Mouse (Mus musculus): ENCODE results near the gene Kmt2e.
A peak's percentile ranks its signal among the peaks of the same experiment; 100 is the strongest.

Gene Kmt2e

GRCm38 (mm10) chr5:23433720-23434597 is at the start of gene Kmt2e:
Kmt2e (plus strand) TSS chr5:23434441.
- DNase-seq (ENCODE audit: low read depth, low spot score) = peak; percentile 86

- DNase-seq (ENCODE audit: low read depth, low spot score) = no peak
Measured at GRCm38 (mm10) chr5:23385136-23385535, 49.1 kb upstream of the Kmt2e start.

DNA sequence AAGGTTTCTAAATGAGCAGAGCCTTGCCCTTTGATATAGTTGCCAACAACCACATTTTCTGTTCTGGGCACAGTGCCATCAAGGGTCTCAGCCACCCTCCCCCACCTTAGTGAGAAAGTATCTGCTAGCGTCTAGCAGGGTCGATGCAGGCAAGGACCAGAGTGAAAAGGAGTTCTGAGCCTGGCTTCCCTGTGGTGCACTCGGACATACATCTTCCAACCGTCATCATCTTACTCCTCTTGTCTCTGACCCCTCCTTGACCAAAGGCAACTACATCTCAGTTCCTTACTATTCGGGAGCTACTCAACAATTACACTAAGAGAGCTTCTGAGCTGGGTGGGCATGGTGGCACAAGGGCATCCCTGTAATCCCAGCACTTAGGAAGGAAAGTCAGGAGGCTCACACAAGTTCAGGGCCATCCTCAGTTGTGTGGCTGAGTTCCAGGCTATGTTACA is 48.5 kb upstream of the Kmt2e start:
- no peak for DNase-seq (ENCODE audit: low read depth, low spot score)

GRCm38 (mm10) chr5:23386562-23387312 is 47.5 kb upstream of the Kmt2e start:
- DNase-seq (ENCODE audit: low read depth, low spot score) = peak; percentile 89

GRCm38 (mm10) chr5:23387313-23387666 is 47.0 kb upstream of the Kmt2e start:
- DNase-seq (ENCODE audit: low read depth, low spot score) = no peak

DNA sequence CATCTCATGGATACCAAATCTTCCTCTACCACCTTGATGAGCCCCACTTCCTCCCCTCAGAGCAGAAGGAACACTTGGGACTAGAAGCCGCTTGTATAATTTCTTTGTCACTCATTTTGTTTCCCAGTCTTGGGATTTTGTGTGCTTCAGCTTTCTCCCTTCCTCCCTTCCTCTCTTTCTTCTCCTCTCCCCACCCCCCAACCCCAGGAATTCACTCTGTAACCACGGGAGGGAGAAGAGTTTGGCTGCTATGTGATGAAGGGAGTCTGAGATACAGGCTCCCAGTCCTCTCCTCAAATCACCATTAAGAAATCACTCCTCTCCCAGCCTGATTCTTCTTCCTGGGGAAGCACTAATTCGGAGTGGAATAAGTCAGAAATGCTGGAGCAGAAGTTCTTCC is 46.1 kb upstream of the Kmt2e start:
- no peak for DNase-seq (ENCODE audit: low read depth, low spot score)

DNA sequence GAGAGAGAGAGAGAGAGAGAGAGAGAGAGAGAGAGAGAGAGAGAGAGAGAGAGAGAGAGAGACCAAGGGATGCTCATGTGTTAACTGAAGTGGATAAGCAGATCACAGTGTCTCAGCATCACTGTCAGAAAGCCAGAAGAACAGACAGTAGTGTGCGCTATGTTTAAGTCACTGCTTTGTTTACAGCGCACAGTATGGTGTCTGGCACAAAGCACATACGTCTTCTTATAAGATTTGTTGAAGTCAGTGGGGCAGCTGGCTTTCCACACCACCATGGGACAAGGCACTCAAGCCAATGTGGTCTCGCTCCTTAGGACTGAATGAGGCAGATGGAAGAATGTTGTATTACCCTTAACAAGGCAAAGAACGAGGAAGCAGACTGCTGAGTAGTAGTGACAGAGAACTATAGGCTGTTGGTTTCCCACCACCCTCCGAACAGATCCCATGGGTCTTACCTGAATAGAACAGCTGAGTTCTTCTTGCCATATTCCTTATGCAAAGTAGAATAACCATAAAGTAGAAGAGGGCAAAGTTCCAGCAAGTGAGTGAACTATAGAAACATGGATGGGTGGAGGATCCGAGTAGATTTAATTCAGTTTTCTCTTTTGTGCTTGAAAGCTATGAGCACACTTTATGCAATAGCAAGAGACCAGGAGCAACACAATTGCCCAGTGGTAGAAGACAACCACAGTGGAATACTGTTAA is 44.5 kb upstream of the Kmt2e start:
- no peak for DNase-seq (ENCODE audit: low read depth, low spot score)

DNA sequence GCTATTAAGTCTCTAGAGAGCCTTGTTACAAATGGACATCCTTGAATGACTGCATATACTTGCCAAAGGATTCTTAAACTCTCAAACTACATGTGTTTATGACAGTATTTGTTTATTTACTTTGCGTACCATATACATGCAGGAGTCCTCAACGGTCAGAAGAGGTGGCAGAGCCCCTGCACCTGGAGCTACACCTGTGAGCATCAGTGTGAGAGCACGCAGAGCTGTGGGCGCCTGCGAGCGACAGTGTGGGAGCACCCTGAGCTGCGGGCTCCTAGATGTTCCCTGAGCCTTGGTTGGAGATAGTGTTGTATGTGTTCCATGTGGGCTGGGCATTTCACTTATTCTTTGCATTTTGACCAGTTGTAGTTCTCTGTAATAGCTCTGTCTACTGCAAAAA is 42.5 kb upstream of the Kmt2e start:
- no peak for DNase-seq (ENCODE audit: low read depth, low spot score)

- DNase-seq (ENCODE audit: low read depth, low spot score) = no peak
Measured at GRCm38 (mm10) chr5:23393870-23394269, 40.4 kb upstream of the Kmt2e start.

GRCm38 (mm10) chr5:23394366-23395145 is 39.7 kb upstream of the Kmt2e start:
- DNase-seq (ENCODE audit: low read depth, low spot score) = no peak

DNA sequence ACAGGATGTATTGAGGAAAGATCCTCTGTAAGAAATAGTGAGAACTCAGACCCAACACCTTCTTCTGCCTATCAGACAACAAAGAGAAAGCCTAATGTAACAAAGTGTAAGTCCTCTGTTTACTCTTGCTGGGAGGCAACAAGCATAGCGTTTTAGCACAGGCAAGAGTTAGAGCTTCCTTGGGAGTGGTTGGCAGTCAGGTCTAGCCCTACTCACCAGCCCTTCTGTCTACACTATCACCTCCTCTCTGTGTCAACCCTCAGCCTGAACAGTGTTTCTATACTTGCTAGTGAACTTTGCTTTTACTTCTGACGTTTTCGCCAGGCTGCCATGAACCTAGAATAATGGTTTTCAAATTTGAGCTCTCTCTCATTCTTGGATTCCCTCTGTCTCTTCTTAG is 38.5 kb upstream of the Kmt2e start:
- DNase-seq (ENCODE audit: low read depth, low spot score) = no peak

GRCm38 (mm10) chr5:23396756-23397155 is 37.5 kb upstream of the Kmt2e start:
- DNase-seq (ENCODE audit: low read depth, low spot score) = no peak

- no peak for DNase-seq (ENCODE audit: low read depth, low spot score)
Measured at GRCm38 (mm10) chr5:23400156-23400555, 34.1 kb upstream of the Kmt2e start.

GRCm38 (mm10) chr5:23400868-23401267 is 33.4 kb upstream of the Kmt2e start:
- DNase-seq (ENCODE audit: low read depth, low spot score) = no peak

DNA sequence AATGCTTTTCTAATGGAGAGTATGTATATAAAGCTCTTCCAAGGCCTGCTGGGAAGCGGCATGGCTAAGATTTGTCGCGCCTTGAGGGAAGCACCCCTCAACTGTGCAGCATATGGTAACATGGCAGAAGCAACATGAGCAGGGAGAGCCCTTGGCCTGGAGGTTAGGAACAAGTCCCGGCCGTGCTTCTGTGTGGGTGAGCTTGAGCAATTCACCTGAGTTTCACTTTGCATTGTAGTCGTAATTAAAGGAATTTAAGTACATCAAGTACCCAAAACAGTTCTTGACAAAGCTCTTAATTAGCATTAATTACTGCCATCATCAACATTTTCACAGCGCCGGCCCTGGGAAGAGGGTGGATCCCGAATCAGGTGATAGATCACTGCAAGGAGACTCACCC is 32.9 kb upstream of the Kmt2e start:
- DNase-seq (ENCODE audit: low read depth, low spot score) = peak; percentile 82

DNA sequence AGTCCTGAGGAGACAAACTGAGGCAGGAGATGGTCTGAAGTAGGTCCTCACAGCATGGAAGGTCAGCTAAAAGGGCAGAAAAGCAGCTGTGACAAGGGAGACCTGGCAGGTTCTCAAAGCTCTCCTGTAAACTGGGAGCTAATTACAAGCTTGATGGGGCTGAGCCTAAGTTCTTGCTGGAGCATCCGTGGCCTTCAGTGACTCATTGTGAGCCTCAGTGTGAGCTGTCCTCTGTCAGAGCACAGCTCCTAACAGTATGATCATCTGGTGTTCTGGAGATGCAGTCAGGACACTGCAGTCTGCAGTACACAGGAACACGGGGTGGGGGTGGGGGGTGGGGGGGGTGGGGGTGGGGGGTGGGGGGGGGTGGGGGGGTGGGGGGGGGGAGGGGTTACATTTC is 32.2 kb upstream of the Kmt2e start:
- no peak for DNase-seq (ENCODE audit: low read depth, low spot score)

GRCm38 (mm10) chr5:23403161-23403560 is 31.1 kb upstream of the Kmt2e start:
- DNase-seq (ENCODE audit: low read depth, low spot score) = no peak

DNA sequence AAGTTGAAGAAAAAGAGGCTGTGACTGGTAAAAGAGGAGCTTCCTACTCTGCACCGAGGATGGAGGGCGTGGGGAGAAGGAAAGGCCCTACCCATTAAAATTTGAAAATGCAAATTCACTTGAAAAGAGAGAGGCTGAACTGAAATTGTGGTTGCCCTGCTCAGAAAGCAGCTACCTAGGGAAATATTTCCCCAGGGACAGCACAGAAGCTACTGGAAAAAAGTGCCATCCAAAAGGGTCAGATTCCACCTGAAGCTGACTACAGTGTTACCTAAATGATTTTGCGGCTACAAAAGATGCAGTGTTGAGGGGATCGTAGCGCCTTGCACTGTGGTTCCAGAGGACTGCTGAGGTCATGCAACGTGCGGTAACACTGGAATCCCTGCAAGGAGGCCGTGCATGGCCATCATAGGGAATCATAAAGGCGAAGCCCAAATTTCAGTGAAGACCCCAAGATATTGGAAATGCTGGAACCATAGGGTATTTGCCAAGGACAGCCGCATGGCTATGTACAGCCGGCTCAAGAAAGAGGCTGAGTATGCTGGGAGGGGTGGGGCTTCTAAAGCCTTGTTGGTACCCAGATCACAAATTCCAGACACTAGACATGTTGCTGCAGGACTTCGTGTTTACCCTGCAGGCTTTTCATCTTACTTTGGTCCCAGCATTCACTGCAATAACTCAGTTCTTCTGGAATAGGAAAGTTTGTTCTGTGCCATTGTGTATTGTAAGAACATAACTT is 28.4 kb upstream of the Kmt2e start:
- DNase-seq (ENCODE audit: low read depth, low spot score) = no peak

DNA sequence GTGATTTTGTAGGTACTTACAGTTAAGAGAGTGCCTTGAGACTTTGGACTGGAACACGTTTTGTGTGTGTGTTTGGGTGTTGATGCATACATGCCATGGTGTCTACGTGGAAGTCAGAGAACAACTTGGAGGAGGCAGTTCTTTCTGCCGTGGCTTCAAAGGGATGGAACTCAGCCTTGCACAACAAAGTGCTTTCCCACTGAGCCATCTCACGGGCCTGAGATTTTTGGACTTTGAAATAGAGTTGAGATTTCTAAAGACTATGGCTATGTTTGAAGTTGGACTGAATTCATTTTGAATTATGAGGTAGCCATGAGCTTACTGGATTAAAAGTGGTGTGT is 27.9 kb upstream of the Kmt2e start:
- no peak for DNase-seq (ENCODE audit: low read depth, low spot score)

DNA sequence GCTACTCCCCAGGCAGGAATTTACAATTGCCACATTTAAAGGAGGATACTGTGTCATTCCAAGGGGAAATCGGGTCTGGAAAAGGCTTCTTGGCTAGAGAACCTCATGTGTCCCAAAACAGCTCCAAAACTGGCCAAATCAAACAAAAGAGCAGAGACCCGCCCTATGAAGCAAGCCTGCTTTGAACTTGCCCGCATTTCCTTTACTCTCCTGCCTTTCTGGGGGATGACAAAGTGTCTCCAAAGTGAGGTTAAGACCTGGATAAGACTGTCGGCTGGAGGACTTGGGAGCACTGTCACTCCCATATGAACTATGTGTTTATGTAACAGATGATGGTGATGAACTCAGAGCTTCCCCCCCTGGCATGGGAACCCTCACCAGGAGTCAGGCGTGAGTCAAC is 26.1 kb upstream of the Kmt2e start:
- DNase-seq (ENCODE audit: low read depth, low spot score) = peak; percentile 78

Data from ES-CJ7 (cell line).